Mouse (Mus musculus): ENCODE measurements at regions not wholly inside any gene's neighbourhood (a gene's known extent, or its start where the extent isn't known, plus 50 kb on each side); places are given as distances from the start of the nearest gene placed in this dataset.

DNA sequence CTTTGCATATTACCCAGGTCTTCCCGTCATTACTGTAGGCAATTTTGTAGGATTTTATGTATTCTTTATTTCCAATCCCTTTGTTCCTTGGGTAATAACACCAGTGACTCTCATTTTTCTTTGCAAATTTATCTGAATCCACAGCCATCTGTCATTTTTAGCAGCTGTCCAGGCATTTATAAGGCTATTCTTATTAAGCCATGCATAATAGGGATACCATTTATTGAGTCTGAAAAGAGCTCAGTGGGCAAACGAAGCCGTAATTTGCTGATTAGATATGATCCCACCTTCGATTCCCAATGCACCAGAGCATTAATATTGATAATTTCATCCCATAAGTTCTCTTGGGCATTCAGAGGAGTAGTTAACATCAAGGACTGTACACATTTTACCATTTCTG lies 243.3 kb upstream of the Tacstd2 start:
- no peak for TF ChIP-seq CTCF (IDR thresholded peaks at IDR 0.05; ENCODE audit: borderline replicate concordance, control insufficient read depth, extremely low read depth, insufficient read depth, low read length, poor library complexity)
- TF ChIP-seq POLR2A (IDR thresholded peaks at IDR 0.05; ENCODE audit: control insufficient read depth, extremely low read depth, insufficient read depth, low read length, poor library complexity) = no peak
